ENCODE assay signal across 27 mouse cellular contexts in genomic region chr3:95301204-95301796, GRCm38 (mm10). TPM values are rescaled to one million over a fixed set of nuclear protein-coding genes. Genes with fewer than 3 reads are reported as not detected.
"Had no signal": no experiment of that assay in that cellular context is flagged by ENCODE, and none has a peak within 500 bp of the region (broad histone marks: within the 10 kb centered on the region; RNA-seq: fewer than 3 reads in every experiment).

No protein-coding gene starts in this region.

- DNase-seq: gastrocnemius, adult 2 months; gastrocnemius, postnatal 10 days; gastrocnemius, postnatal 25 days; heart, adult 2 months; heart, postnatal 14 days; heart, postnatal 36 days; kidney, adult 11 months; kidney, adult 2 months; kidney, adult 9 months; kidney, postnatal 10 days; kidney, postnatal 4 days; liver had no signal

- H3K4me2 ChIP-seq: heart, embryonic 11.5 days; heart, embryonic 13.5 days; heart, embryonic 15.5 days; hindbrain, embryonic 12.5 days; hindbrain, embryonic 14.5 days; limb, embryonic 12.5 days; liver, embryonic 12.5 days had no signal

- H3K4me1 ChIP-seq: hindbrain, embryonic 10.5 days; hindbrain, embryonic 12.5 days had no signal

- H3K9ac ChIP-seq: heart, embryonic 13.5 days; heart, embryonic 15.5 days; hindbrain, embryonic 12.5 days; hindbrain, embryonic 14.5 days; limb, embryonic 12.5 days; liver, embryonic 12.5 days; liver, embryonic 14.5 days had no signal

- H3K27me3 ChIP-seq: heart, embryonic 13.5 days; heart, embryonic 15.5 days; hindbrain, embryonic 12.5 days; limb, embryonic 12.5 days; liver, embryonic 12.5 days had no signal

- H3K4me3 ChIP-seq: gastrocnemius, adult 2 months; heart, adult 2 months; heart, embryonic 13.5 days; heart, embryonic 15.5 days; hindbrain, embryonic 10.5 days; hindbrain, embryonic 12.5 days; layer of hippocampus, adult 2 months; left cerebral cortex, adult 2 months; limb, embryonic 10.5 days; limb, embryonic 12.5 days; liver, embryonic 12.5 days had no signal

- H3K36me3 ChIP-seq: heart, embryonic 15.5 days had no signal

- H3K27ac ChIP-seq: gastrocnemius, adult 2 months; heart, adult 2 months; heart, embryonic 13.5 days; heart, embryonic 15.5 days; hindbrain, embryonic 10.5 days; hindbrain, embryonic 12.5 days; hindbrain, embryonic 14.5 days; layer of hippocampus, adult 2 months; left cerebral cortex, adult 2 months; limb, embryonic 12.5 days; liver, embryonic 12.5 days; liver, embryonic 14.5 days had no signal

- H3K9me3 ChIP-seq: heart, embryonic 13.5 days; heart, embryonic 15.5 days; hindbrain, embryonic 10.5 days; hindbrain, embryonic 12.5 days; limb, embryonic 10.5 days; limb, embryonic 12.5 days; liver, embryonic 12.5 days had no signal

- ATAC-seq: hindbrain, embryonic 16.5 days; inflammation-experienced regulatory T-cells, adult 6 months; liver, embryonic 12.5 days had no signal

RNA-seq across cellular contexts. Expression of gene Anxa9, which starts 5.7 kb away (rescaled TPM):
- total RNA-seq: gastrocnemius, adult 2 months had no signal

RNA-seq across cellular contexts. Expression of gene Bnipl, which starts 50.3 kb away (rescaled TPM):
- total RNA-seq: gastrocnemius, postnatal 10 days; gastrocnemius, postnatal 25 days; heart, adult 2 months; heart, postnatal 36 days had no signal
- polyA plus RNA-seq: heart, embryonic 11.5 days; heart, postnatal 0 days; hindbrain, embryonic 14.5 days; hindbrain, embryonic 16.5 days; liver, embryonic 12.5 days had no signal
